ENCODE assay signal across 32 mouse cellular contexts in genomic region chr14:57756094-57756493, GRCm38 (mm10). TPM values are rescaled to one million over a fixed set of nuclear protein-coding genes. Genes with fewer than 3 reads are reported as not detected.
DNase-seq lines count a peak whose midpoint lies in the region; ATAC-seq lines count a peak whose summit lies in the region.
"Had no signal": no experiment of that assay in that cellular context is flagged by ENCODE, and none has a peak within 500 bp of the region (broad histone marks: within the 10 kb centered on the region; RNA-seq: fewer than 3 reads in every experiment).

No protein-coding gene starts in this region.

- H3K4me2 ChIP-seq in liver, embryonic 12.5 days: no peak overlapping the region
- H3K4me2 ChIP-seq in liver, embryonic 15.5 days: no peak overlapping the region
- H3K4me2 ChIP-seq: embryonic facial prominence, embryonic 12.5 days; embryonic facial prominence, embryonic 15.5 days; heart, embryonic 12.5 days; heart, embryonic 15.5 days; hindbrain, embryonic 13.5 days had no signal

- H3K4me3 ChIP-seq in liver, embryonic 12.5 days: no peak overlapping the region
- no peak overlapping the region for H3K4me3 ChIP-seq in liver, embryonic 15.5 days (replicated peaks)
- H3K4me3 ChIP-seq: embryonic facial prominence, embryonic 12.5 days; embryonic facial prominence, embryonic 15.5 days; heart, embryonic 12.5 days; heart, embryonic 15.5 days; hindbrain, embryonic 10.5 days; hindbrain, embryonic 13.5 days had no signal

- peaks cover 60% of the 10 kb centered on the region for H3K4me1 ChIP-seq in liver, embryonic 12.5 days
- H3K4me1 ChIP-seq in liver, embryonic 15.5 days (replicated peaks): peaks cover 59% of the 10 kb centered on the region

- no peaks in the 10 kb centered on the region; the same call in 1 of the 2 replicates for H3K27me3 ChIP-seq in liver, embryonic 12.5 days (replicated peaks)
- H3K27me3 ChIP-seq in liver, embryonic 15.5 days: no peaks in the 10 kb centered on the region
- H3K27me3 ChIP-seq: embryonic facial prominence, embryonic 12.5 days; embryonic facial prominence, embryonic 15.5 days; heart, embryonic 12.5 days; heart, embryonic 15.5 days; hindbrain, embryonic 13.5 days had no signal

- no peaks in the 10 kb centered on the region for H3K36me3 ChIP-seq in liver, embryonic 12.5 days
- no peaks in the 10 kb centered on the region for H3K36me3 ChIP-seq in liver, embryonic 15.5 days (replicated peaks)
- H3K36me3 ChIP-seq: embryonic facial prominence, embryonic 12.5 days; embryonic facial prominence, embryonic 15.5 days; heart, embryonic 12.5 days; heart, embryonic 15.5 days; hindbrain, embryonic 10.5 days; hindbrain, embryonic 13.5 days had no signal

- DNase-seq in liver (no peak), adipocyte (ENCODE audit: low spot score) (peak; percentile 22)
- DNase-seq in lung, postnatal 10 days: no peak
- no peak for DNase-seq in frontal cortex, postnatal 36 days (ENCODE audit: low spot score in 2 of 2)
- DNase-seq: adrenal gland, postnatal 10 days; adrenal gland, postnatal 36 days; B cell, adult 2 months; cerebellum, adult 18-20 months; cerebellum, adult 9-11 months; cerebellum, postnatal 25 days; forebrain, postnatal 0 days; gastrocnemius, postnatal 10 days; heart, adult 18-20 months; heart, postnatal 10 days; heart, postnatal 36 days had no signal

- H3K27ac ChIP-seq in liver, embryonic 12.5 days: 0 out of 2 replicates have a peak overlapping the region, but pooled peaks have one; percentile 16
- H3K27ac ChIP-seq in liver, embryonic 15.5 days (replicated peaks): peak overlapping the region; percentile 35; the same call in 1 of the 2 replicates
- H3K27ac ChIP-seq: embryonic facial prominence, embryonic 12.5 days; embryonic facial prominence, embryonic 15.5 days; heart, embryonic 15.5 days; hindbrain, embryonic 10.5 days; hindbrain, embryonic 13.5 days had no signal

- WGBS in liver, embryonic 12.5 days (ENCODE audit: insufficient replicate concordance): 79% methylated on average over 4 of the region's 4 CpGs
- WGBS in liver, embryonic 15.5 days (ENCODE audit: insufficient replicate concordance): 60% methylated on average over 4 of the region's 4 CpGs

- no peak for ATAC-seq in liver, embryonic 12.5 days
- no peak for ATAC-seq in liver, embryonic 15.5 days (ENCODE audit: insufficient read depth)
- ATAC-seq in megakaryocyte, adult 5-6 weeks (ENCODE audit: poor library complexity, severe bottlenecking): peak; percentile 60; the same call in 1 of the 2 replicates
- no peak for ATAC-seq in frontal cortex, adult (ENCODE audit: low TSS enrichment)
- ATAC-seq: activated CD4-positive, CD25-positive, alpha-beta regulatory T cell, adult 4 months; CD4-positive, CD25-positive, alpha-beta regulatory T cell, adult 4 months; forebrain, embryonic 14.5 days; forebrain, postnatal 0 days; hindbrain, embryonic 16.5 days had no signal

- no peaks in the 10 kb centered on the region for H3K9me3 ChIP-seq in liver, embryonic 12.5 days (replicated peaks)
- no peaks in the 10 kb centered on the region for H3K9me3 ChIP-seq in liver, embryonic 15.5 days (replicated peaks)
- H3K9me3 ChIP-seq: embryonic facial prominence, embryonic 12.5 days; embryonic facial prominence, embryonic 15.5 days; heart, embryonic 12.5 days; heart, embryonic 15.5 days; hindbrain, embryonic 10.5 days; hindbrain, embryonic 13.5 days had no signal

- no peak overlapping the region for H3K9ac ChIP-seq in liver, embryonic 12.5 days
- no peak overlapping the region for H3K9ac ChIP-seq in liver, embryonic 15.5 days
- H3K9ac ChIP-seq: embryonic facial prominence, embryonic 12.5 days; embryonic facial prominence, embryonic 15.5 days; forebrain, postnatal 0 days; heart, embryonic 12.5 days; heart, embryonic 15.5 days; hindbrain, embryonic 13.5 days had no signal

RNA-seq across cellular contexts. Expression of gene Lats2, which starts 2.1 kb away (rescaled TPM):
- 6.6 and 7.3 TPM in 2 replicates for polyA plus RNA-seq in liver, embryonic 12.5 days (2016; fragmentation: Nextera tagmentation; extraction: Ambion mirVana)
- 5.5 and 5.8 TPM in 2 replicates for polyA plus RNA-seq in liver, embryonic 15.5 days (2015; fragmentation: Nextera tagmentation; extraction: Ambion mirVana)
- total RNA-seq in megakaryocyte, adult 5-6 weeks (2015): 35.0 and 39.1 TPM in 2 replicates
- 33.8 and 34.4 TPM in 2 replicates for total RNA-seq in megakaryocyte, adult 5-6 weeks (2017)

RNA-seq across cellular contexts. Expression of gene Gm49361, which starts 10.2 kb away (rescaled TPM):
- polyA plus RNA-seq in liver, embryonic 12.5 days (2016; fragmentation: Nextera tagmentation; extraction: Ambion mirVana): not detected in 2 replicates
- polyA plus RNA-seq in liver, embryonic 15.5 days (2015; fragmentation: Nextera tagmentation; extraction: Ambion mirVana): not detected in 2 replicates
- not detected in 2 replicates for total RNA-seq in megakaryocyte, adult 5-6 weeks (2015)
- 0.59 TPM in 1 of 2 replicates, not detected in the other for total RNA-seq in megakaryocyte, adult 5-6 weeks (2017)
- total RNA-seq: common myeloid progenitor, adult 5-6 weeks; forebrain, postnatal 0 days; gastrocnemius, postnatal 10 days; MEL had no signal
- polyA plus RNA-seq: activated CD4-positive, CD25-positive, alpha-beta regulatory T cell, adult 4 months; CD4-positive, CD25-positive, alpha-beta regulatory T cell, adult 4 months; embryonic facial prominence, embryonic 12.5 days; embryonic facial prominence, embryonic 15.5 days; forebrain, embryonic 11.5 days; forebrain, embryonic 14.5 days; forebrain, postnatal 0 days; heart, embryonic 12.5 days; heart, embryonic 15.5 days; hindbrain, embryonic 10.5 days; hindbrain, embryonic 13.5 days; hindbrain, embryonic 16.5 days had no signal

RNA-seq across cellular contexts. Expression of gene Sap18, which starts 41.9 kb away (rescaled TPM):
- 14.5 and 16.1 TPM in 2 replicates for polyA plus RNA-seq in liver, embryonic 12.5 days (2016; fragmentation: Nextera tagmentation; extraction: Ambion mirVana)
- polyA plus RNA-seq in liver, embryonic 15.5 days (2015; fragmentation: Nextera tagmentation; extraction: Ambion mirVana): 8.3 and 10.2 TPM in 2 replicates
- 167 and 180 TPM in 2 replicates for total RNA-seq in megakaryocyte, adult 5-6 weeks (2015)
- 10.7 and 21.5 TPM in 2 replicates for total RNA-seq in megakaryocyte, adult 5-6 weeks (2017)
